Mouse (Mus musculus) heart, embryonic 15.5 days (tissue): ENCODE results near the gene Smarcd3. TPM values are rescaled to one million over a fixed set of nuclear protein-coding genes. Genes with fewer than 3 reads are reported as not detected.

Source experiments
- ATAC-seq: fragments of 200-750 bp; cut with Nextera tagmentation; replicated peaks from 2 replicates; pipeline ENCODE4 v1.8.0; 2017; ENCODE audit warnings: low read depth, moderate TSS enrichment; ENCODE audit not compliant: insufficient number of reproducible peaks, insufficient read depth, low FRiP score
- H3K27ac ChIP-seq: fragments of 300-500 bp; sonication (generic); 2 replicates; pipeline ENCODE4 v1.5.1; 2015; ENCODE audit warnings: mild to moderate bottlenecking, inconsistent platforms
- H3K27me3 ChIP-seq: fragments of 300-500 bp; sonication (generic); 2 replicates; pipeline ENCODE4 v1.6.1; 2015; ENCODE audit warnings: inconsistent platforms
- H3K36me3 ChIP-seq: fragments of 300-500 bp; sonication (generic); 2 replicates; pipeline ENCODE4 v1.6.1; 2015; ENCODE audit warnings: mild to moderate bottlenecking, inconsistent platforms
- H3K4me1 ChIP-seq: fragments of 300-500 bp; sonication (generic); replicated peaks from 2 replicates; pipeline ENCODE4 v1.6.1; 2015; ENCODE audit warnings: inconsistent platforms
- H3K4me2 ChIP-seq: fragments of 300-500 bp; sonication (generic); 2 replicates; pipeline ENCODE4 v1.6.1; 2015; ENCODE audit warnings: inconsistent platforms, mild to moderate bottlenecking, moderate library complexity
- H3K4me3 ChIP-seq: fragments of 300-500 bp; sonication (generic); 2 replicates; pipeline ENCODE4 v1.5.1; 2015; ENCODE audit warnings: mild to moderate bottlenecking, inconsistent platforms
- H3K9ac ChIP-seq: fragments of 300-500 bp; sonication (generic); 2 replicates; pipeline ENCODE4 v1.6.1; 2015; ENCODE audit warnings: mild to moderate bottlenecking, inconsistent platforms
- H3K9me3 ChIP-seq: fragments of 300-500 bp; sonication (generic); replicated peaks from 2 replicates; pipeline ENCODE4 v1.6.1; 2016; ENCODE audit warnings: inconsistent platforms
- WGBS: fragments of 180-500 bp; shearing (Covaris S2); methylation state at CpG from one replicate; pipeline ENCODE4 v1.1.7; 2015; ENCODE audit warnings: mixed read lengths; 5-methylcytosine and 5-hydroxymethylcytosine counted together
- polyA plus RNA-seq: library from polyadenylated mRNA; unstranded; fragments of >200 nt; fragmentation: Nextera tagmentation; extraction: Ambion mirVana; gene quantifications from 2 replicates; pipeline ENCODE4 v1.2.1, GENCODE M21; 2015

Smarcd3 gene
- polyA plus RNA-seq, 1 experiment from 2014 or later: 50.9 TPM

DNA sequence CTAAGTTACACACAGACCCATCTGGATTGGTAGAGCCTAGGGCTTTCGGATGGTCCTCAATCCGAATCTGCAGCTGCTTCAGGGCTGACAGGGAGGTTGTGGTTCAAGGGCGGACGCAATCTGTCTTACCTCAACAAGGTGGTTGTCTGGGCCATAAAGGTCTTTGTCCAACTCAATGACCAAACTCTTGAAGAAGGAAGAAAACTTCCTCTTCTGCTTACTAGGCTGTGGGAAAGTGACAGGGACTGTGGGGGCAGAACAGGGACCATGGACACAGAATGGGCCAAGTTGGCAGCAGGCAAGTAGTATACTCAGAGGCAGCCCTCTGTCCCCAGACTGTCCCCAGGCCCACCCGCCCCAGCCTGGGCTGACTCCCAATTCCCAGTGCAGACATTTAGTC, 28.9 kb downstream of the Smarcd3 start:
- H3K4me3 ChIP-seq: no peak overlapping the region
- no peaks in the 10 kb centered on the region for H3K27me3 ChIP-seq
- no peaks in the 10 kb centered on the region for H3K9me3 ChIP-seq
- H3K9ac ChIP-seq: no peak overlapping the region
- peaks cover 50% of the 10 kb centered on the region for H3K36me3 ChIP-seq
- H3K27ac ChIP-seq: no peak overlapping the region
- no peak overlapping the region for H3K4me2 ChIP-seq
- 92% methylated on average over 5 of the region's 5 CpGs for WGBS
- peaks cover 46% of the 10 kb centered on the region for H3K4me1 ChIP-seq
- ATAC-seq: no peak

DNA sequence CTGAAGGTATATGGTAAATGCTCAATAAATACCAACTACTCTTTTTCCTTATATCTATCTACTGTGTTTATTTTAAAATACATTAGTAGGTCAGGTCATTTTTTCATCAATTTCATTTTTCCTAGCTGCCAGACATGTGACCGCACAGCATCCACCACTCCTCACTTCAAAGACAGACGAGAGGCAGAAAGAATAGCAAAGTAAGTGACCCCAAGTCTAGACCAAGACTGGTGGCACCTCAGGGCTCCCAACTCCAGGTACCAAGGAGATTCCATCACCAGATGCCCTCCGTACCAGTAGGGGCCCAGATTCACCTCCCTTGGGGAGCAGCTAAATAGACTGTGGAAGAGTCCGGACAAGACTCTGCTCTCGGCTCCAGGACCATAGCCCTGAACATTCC, 29.9 kb downstream of the Smarcd3 start:
- no peak for ATAC-seq
- Histone ChIP-seq H3K4me3 (no peak overlapping the region), H3K4me1 (peaks cover 39% of the 10 kb centered on the region), H3K9ac (no peak overlapping the region), H3K27me3 (no peaks in the 10 kb centered on the region), H3K9me3 (no peaks in the 10 kb centered on the region), H3K27ac (no peak overlapping the region), H3K4me2 (no peak overlapping the region), H3K36me3 (peaks cover 52% of the 10 kb centered on the region)
- 84% methylated on average over 5 of the region's 5 CpGs for WGBS

- Histone ChIP-seq H3K27ac (no peak overlapping the region), H3K27me3 (no peaks in the 10 kb centered on the region), H3K4me1 (peaks cover 35% of the 10 kb centered on the region), H3K4me3 (no peak overlapping the region), H3K9ac (no peak overlapping the region), H3K4me2 (no peak overlapping the region), H3K9me3 (no peaks in the 10 kb centered on the region), H3K36me3 (peaks cover 57% of the 10 kb centered on the region)
- no peak for ATAC-seq
- 67% methylated on average over 10 of the region's 10 CpGs for WGBS
Observed at GRCm38 (mm10) chr5:24593928-24594327, 30.3 kb downstream of the Smarcd3 start.

GRCm38 (mm10) chr5:24593230-24593629, 31.0 kb downstream of the Smarcd3 start:
- Histone ChIP-seq H3K4me1 (peaks cover 30% of the 10 kb centered on the region), H3K4me2 (no peak overlapping the region), H3K9ac (no peak overlapping the region), H3K36me3 (peaks cover 57% of the 10 kb centered on the region), H3K4me3 (no peak overlapping the region), H3K27ac (no peak overlapping the region), H3K27me3 (no peaks in the 10 kb centered on the region), H3K9me3 (no peaks in the 10 kb centered on the region)
- 79% methylated on average over 10 of the region's 10 CpGs for WGBS
- no peak for ATAC-seq

GRCm38 (mm10) chr5:24592471-24593160, 31.6 kb downstream of the Smarcd3 start:
- 65% methylated on average over 21 of the region's 21 CpGs for WGBS
- Histone ChIP-seq H3K4me3 (no peak overlapping the region), H3K4me1 (peaks cover 30% of the 10 kb centered on the region), H3K36me3 (peaks cover 57% of the 10 kb centered on the region), H3K27ac (no peak overlapping the region), H3K9ac (no peak overlapping the region), H3K4me2 (peak overlapping the region; percentile 42; the same call in 1 of the 2 replicates), H3K9me3 (no peaks in the 10 kb centered on the region), H3K27me3 (no peaks in the 10 kb centered on the region)
- no peak for ATAC-seq

- H3K27ac ChIP-seq: no peak overlapping the region
- no peak overlapping the region for H3K4me3 ChIP-seq
- 54% methylated on average over 24 of the region's 24 CpGs for WGBS
- H3K36me3 ChIP-seq: peaks cover 57% of the 10 kb centered on the region
- no peaks in the 10 kb centered on the region for H3K9me3 ChIP-seq
- 0 out of 2 replicates have a peak overlapping the region, but pooled peaks have one; percentile 8 for H3K9ac ChIP-seq
- peaks cover 33% of the 10 kb centered on the region for H3K4me1 ChIP-seq
- no peaks in the 10 kb centered on the region for H3K27me3 ChIP-seq
- H3K4me2 ChIP-seq: peak overlapping the region; percentile 42
- no peak for ATAC-seq
Observed at GRCm38 (mm10) chr5:24591796-24592470, 32.3 kb downstream of the Smarcd3 start.

- ATAC-seq: no peak
- Histone ChIP-seq H3K27ac (no peak overlapping the region), H3K4me1 (peaks cover 27% of the 10 kb centered on the region), H3K9ac (no peak overlapping the region), H3K27me3 (no peaks in the 10 kb centered on the region), H3K4me2 (peak overlapping the region; percentile 42), H3K9me3 (no peaks in the 10 kb centered on the region), H3K36me3 (peaks cover 57% of the 10 kb centered on the region), H3K4me3 (no peak overlapping the region)
- 30% methylated on average over 23 of the region's 23 CpGs for WGBS
Observed at GRCm38 (mm10) chr5:24591268-24591721, 32.9 kb downstream of the Smarcd3 start.

DNA sequence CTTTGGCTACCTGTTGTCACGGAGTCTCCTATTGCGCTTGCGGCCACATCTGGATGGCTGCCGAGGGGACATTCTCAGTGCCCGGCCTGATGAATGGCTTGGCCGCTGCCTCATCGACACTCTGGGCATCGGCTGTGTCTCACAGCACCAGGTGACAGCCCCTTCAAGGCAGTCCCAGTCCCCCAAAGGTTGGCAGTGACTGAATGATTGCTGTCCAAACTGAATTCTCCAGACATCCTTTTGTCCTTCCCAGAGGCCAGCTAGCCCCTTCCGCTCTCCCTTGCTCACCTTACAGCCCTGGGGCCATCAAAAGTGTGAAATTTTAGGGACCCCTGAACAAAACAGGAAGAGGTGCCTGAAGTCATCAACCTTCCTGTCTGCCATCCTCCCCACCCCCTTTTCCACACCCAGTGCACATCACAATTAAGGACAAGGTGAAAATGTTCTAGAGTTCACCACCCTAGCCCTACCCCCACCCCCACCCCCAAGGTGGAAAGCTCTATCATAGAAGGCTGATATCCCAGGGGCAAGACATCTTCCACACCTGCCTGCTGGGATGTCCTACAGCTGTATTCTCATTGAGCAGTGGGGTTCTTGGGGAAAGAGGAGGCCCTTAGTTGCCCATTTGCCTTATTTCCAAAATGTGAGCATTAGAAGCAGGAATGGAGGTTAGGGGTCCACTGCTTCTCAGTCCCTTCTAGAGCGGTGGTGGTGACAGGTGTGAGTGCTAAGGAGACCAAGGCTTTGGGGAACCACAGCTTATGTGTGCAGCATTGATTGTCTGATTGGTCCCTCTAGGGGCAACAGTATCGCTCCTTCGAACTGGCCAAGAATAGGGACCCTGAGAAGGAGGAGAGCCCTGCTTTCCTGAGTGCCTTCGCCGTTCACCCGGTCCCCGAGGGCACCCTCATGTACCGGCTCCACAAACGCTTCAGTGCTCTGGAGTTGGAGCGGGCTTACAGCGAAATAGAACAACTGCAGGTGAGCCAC, 34.4 kb downstream of the Smarcd3 start:
- Histone ChIP-seq H3K4me1 (peaks cover 30% of the 10 kb centered on the region), H3K4me2 (no peak overlapping the region), H3K9ac (no peak overlapping the region), H3K27me3 (no peaks in the 10 kb centered on the region), H3K9me3 (no peaks in the 10 kb centered on the region), H3K36me3 (peaks cover 44% of the 10 kb centered on the region), H3K27ac (no peak overlapping the region), H3K4me3 (no peak overlapping the region)
- ATAC-seq: no peak
- WGBS: 85% methylated on average over 20 of the region's 20 CpGs

DNA sequence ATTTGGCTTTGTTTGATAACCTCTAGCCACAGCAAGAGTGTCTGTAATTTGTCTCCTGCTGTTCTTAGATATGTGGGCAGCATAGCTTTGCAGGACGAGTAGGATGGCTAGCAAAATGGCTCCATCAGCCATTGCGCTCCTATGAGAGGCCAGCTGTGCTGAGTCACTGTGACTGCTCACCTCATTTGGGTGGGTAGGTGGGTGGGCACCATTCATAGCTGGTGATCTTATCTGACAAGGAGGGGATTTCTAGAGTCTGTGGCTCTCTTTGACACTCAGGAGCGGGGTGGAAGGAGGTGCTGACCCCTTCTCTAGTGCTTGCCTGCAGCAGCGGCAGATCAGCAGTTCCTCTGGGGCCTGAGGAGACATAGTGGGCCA, 37.0 kb downstream of the Smarcd3 start:
- H3K4me3 ChIP-seq: peak overlapping the region; percentile 86
- no peak for ATAC-seq
- 12% methylated on average over 4 of the region's 4 CpGs for WGBS

GRCm38 (mm10) chr5:24586547-24587199, 37.5 kb downstream of the Smarcd3 start, which contains the start of gene Chpf2:
Gene Chpf2 (plus strand): TSS chr5:24586741.
- H3K4me3 ChIP-seq: peak within 1 kb of the TSS; percentile 86
- H3K9ac ChIP-seq: peak within 1 kb of the TSS; percentile 77
- H3K4me2 ChIP-seq: peak within 1 kb of the TSS; percentile 89
- peak; percentile 82 for ATAC-seq
- under 1% methylated on average over 43 of the region's 43 CpGs for WGBS
- no peaks in the 10 kb centered on the region for H3K27me3 ChIP-seq
- H3K36me3 ChIP-seq: peaks cover 12% of the 10 kb centered on the region
- peaks cover 24% of the 10 kb centered on the region for H3K4me1 ChIP-seq
- no peaks in the 10 kb centered on the region for H3K9me3 ChIP-seq
- H3K27ac ChIP-seq: peak within 1 kb of the TSS; percentile 59

More for the DNA sequence above, 37.0 kb downstream of the Smarcd3 start:
- H3K36me3 ChIP-seq: peaks cover 17% of the 10 kb centered on the region
- peaks cover 29% of the 10 kb centered on the region for H3K4me1 ChIP-seq
- H3K9ac ChIP-seq: peak overlapping the region; percentile 77
- H3K4me2 ChIP-seq: peak overlapping the region; percentile 89
- no peaks in the 10 kb centered on the region for H3K9me3 ChIP-seq
- H3K27me3 ChIP-seq: no peaks in the 10 kb centered on the region
- peak overlapping the region; percentile 59 for H3K27ac ChIP-seq
